Mouse (Mus musculus): ENCODE measurements around the gene Gm20594.

Gm20594 gene

GRCm38 (mm10) chr6:79817616-79818015, at the start of gene Gm20594:
TSS of gene Gm20594 (plus strand) at chr6:79817916.
- DNase-seq (ENCODE audit: low spot score): no peak

- DNase-seq (ENCODE audit: low spot score): no peak
Measured at GRCm38 (mm10) chr6:79818114-79818513, 398 bp downstream of the Gm20594 start.

GRCm38 (mm10) chr6:79833845-79834244, 16.1 kb downstream of the Gm20594 start:
- no peak for DNase-seq (ENCODE audit: low spot score)

- DNase-seq (ENCODE audit: low spot score): no peak
Measured at GRCm38 (mm10) chr6:79846829-79847228, 29.1 kb downstream of the Gm20594 start.

All from layer of hippocampus, adult 9-10 months (tissue).